Mouse (Mus musculus): ENCODE results near the gene Mapk8ip1.

The Mapk8ip1 gene

DNA sequence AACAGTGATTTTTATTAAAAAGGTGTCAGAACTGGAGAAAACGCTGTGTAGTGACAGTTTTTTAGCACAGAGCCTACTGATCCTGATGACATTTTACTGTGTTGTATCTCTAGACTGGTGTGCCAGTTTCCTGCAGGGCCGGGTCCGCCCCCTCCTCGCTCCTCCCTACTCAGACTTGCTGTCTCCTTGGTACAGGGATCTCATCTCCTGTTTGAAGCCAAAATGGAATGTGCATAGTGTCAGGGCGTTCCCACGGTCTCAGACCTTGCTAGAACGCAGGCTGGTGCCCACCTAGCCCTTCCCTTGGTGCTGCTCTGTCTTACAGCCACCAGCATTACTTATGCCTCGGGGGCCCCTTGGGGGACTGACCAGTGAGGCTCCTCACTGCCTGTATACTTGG, 39.3 kb downstream of the Mapk8ip1 start:
- Histone ChIP-seq H3K36me3 (ENCODE audit: control insufficient read depth, insufficient read depth, low read length, poor library complexity, severe bottlenecking) (peaks cover 18% of the 10 kb centered on the region), H3K27me3 (ENCODE audit: control insufficient read depth, insufficient read depth, low read length, poor library complexity, severe bottlenecking) (no peaks in the 10 kb centered on the region)
- no peak for DNase-seq (ENCODE audit: low read depth, low spot score)

DNA sequence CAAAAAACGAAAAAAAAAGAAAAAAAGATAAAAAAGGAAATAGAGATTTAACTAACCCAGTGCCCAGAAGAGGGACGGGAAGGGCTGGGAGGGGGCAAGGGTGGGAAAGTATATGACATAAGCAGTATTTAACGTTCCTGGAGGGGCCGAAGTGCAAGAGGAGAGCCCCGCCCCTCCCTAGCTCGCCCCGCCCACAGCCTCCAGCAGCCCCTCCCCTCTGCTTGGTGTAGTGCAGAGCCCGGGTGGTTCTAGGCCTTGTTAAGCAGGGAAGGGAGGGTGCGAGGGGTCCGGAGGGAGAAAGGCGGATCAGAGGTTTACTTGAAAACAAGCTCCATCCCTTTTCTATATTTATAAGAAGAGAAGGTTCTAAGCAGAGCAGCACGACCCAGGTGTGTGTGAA, 40.2 kb downstream of the Mapk8ip1 start:
- H3K36me3 ChIP-seq (ENCODE audit: control insufficient read depth, insufficient read depth, low read length, poor library complexity, severe bottlenecking), result peaks cover 18% of the 10 kb centered on the region
- DNase-seq (ENCODE audit: low read depth, low spot score), result no peak
- H3K27me3 ChIP-seq (ENCODE audit: control insufficient read depth, insufficient read depth, low read length, poor library complexity, severe bottlenecking), result no peaks in the 10 kb centered on the region

GRCm38 (mm10) chr2:92360186-92360823, 40.8 kb downstream of the Mapk8ip1 start:
- Histone ChIP-seq H3K27me3 (ENCODE audit: control insufficient read depth, insufficient read depth, low read length, poor library complexity, severe bottlenecking) (no peaks in the 10 kb centered on the region), H3K36me3 (ENCODE audit: control insufficient read depth, insufficient read depth, low read length, poor library complexity, severe bottlenecking) (peaks cover 21% of the 10 kb centered on the region)
- DNase-seq (ENCODE audit: low read depth, low spot score), result no peak

GRCm38 (mm10) chr2:92359301-92359700, 41.8 kb downstream of the Mapk8ip1 start:
- H3K36me3 ChIP-seq (ENCODE audit: control insufficient read depth, insufficient read depth, low read length, poor library complexity, severe bottlenecking), result peaks cover 21% of the 10 kb centered on the region
- H3K27me3 ChIP-seq (ENCODE audit: control insufficient read depth, insufficient read depth, low read length, poor library complexity, severe bottlenecking), result no peaks in the 10 kb centered on the region
- DNase-seq (ENCODE audit: low read depth, low spot score), result no peak

DNA sequence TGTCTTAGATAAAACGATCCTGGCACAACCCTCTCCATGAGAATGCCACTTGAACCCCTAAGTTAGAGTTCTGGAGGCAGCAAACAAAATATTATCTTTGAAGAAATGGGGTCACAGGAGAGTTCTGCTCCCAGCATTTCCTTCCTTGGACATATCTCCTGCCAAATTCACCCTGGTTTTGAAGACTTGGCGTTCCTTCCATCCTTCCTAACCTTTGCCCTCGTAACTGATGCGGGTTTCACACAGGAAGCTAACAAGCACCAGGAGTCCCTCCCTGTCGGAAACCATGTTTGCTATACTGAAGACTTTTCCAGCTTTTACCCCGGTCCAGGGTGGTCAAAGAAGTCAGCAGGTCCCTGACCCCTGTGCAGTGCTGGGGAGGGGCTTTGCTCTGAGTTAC, 46.8 kb downstream of the Mapk8ip1 start:
- peaks cover 22% of the 10 kb centered on the region for H3K36me3 ChIP-seq (ENCODE audit: control insufficient read depth, insufficient read depth, low read length, poor library complexity, severe bottlenecking)
- H3K27me3 ChIP-seq (ENCODE audit: control insufficient read depth, insufficient read depth, low read length, poor library complexity, severe bottlenecking), result no peaks in the 10 kb centered on the region
- DNase-seq (ENCODE audit: low read depth, low spot score), result no peak

DNA sequence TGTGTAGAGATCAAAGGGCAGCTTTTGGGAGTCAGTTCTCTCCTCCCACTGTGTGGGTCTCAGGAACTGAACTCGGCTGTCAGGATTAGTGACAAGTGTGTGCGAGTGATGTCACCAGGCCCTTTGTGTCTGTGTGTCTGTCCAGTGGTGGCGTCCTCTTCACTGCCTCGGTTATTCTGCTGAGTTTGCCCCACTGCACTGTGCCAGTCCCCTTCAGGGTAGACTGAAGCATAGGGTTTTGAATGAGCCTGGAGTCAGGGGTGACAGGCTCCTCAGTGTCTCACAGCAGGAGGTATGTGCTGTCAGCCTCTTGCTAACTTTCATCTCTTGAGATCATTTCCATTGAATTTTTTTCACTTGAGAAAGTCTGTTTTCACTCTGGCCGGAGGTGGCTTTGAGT, 47.7 kb downstream of the Mapk8ip1 start:
- no peak for DNase-seq (ENCODE audit: low read depth, low spot score)

DNA sequence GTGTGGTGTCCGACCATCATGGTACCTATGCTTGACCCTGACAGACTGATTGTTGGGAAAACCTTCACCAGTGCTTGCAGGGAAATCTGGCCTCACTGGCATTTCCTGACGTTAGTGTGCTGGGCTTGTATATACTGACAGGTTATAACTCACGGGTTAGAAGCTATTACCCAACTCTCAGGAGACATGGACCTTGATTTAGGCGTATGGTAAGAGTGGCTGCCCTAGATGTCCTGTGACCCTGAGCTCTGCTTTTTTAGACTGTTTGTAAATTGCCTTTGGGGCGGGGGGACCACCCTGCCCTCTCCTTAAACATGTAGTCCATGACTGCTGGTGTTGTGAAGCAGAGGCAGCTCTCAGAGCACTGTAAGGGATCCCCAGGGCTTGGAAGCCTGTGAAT, 50.4 kb downstream of the Mapk8ip1 start:
- DNase-seq (ENCODE audit: low read depth, low spot score), result no peak
- Histone ChIP-seq H3K36me3 (ENCODE audit: control insufficient read depth, insufficient read depth, low read length, poor library complexity, severe bottlenecking) (peaks cover 15% of the 10 kb centered on the region), H3K27me3 (ENCODE audit: control insufficient read depth, insufficient read depth, low read length, poor library complexity, severe bottlenecking) (no peaks in the 10 kb centered on the region)

More for the DNA sequence above, 47.7 kb downstream of the Mapk8ip1 start:
- H3K36me3 ChIP-seq (ENCODE audit: control insufficient read depth, insufficient read depth, low read length, poor library complexity, severe bottlenecking), result peaks cover 23% of the 10 kb centered on the region
- H3K27me3 ChIP-seq (ENCODE audit: control insufficient read depth, insufficient read depth, low read length, poor library complexity, severe bottlenecking), result no peaks in the 10 kb centered on the region

DNA sequence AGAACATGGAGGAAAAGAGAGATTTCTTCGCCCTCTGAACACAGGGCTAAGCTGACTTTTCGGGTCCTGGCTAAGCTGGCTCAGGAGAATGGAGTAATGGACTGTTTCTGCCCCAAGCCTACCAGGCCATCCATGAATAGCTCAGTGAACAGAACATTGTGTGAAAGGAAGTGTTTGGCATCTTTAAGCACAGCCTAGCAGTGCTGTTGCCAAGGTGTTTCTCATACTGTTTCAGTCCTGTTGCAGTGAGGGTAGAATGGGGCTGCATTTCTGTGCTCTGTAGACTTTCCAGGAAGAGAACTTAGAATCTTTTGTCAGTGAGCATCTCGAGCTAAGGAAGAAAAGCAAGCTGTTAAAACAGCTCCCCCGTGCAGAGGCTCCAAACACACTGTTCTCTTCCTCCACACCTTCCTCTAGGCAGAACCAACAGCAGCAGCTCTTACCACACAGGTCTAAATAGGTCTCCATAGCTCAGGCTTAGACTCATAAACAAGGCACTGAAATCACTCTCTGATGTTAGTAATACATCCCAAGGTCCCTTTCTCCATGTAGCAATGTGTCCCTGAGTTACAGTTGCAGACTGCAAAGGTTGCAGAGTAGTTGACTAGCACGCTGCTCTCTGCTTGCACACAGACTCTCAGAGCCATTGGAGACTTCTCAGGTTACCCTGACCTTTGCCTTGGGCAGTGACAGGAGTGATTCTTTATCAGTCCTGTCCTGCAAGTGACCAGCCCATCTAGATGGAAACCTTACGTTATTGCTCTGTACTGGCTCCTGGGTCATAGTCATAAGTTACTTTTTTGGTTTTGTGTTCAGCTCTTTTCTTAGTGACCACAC, 51.3 kb downstream of the Mapk8ip1 start:
- no peaks in the 10 kb centered on the region for H3K27me3 ChIP-seq (ENCODE audit: control insufficient read depth, insufficient read depth, low read length, poor library complexity, severe bottlenecking)
- peaks cover 14% of the 10 kb centered on the region for H3K36me3 ChIP-seq (ENCODE audit: control insufficient read depth, insufficient read depth, low read length, poor library complexity, severe bottlenecking)
- no peak for DNase-seq (ENCODE audit: low read depth, low spot score)

- no peak for DNase-seq (ENCODE audit: low read depth, low spot score)
- peaks cover 14% of the 10 kb centered on the region for H3K36me3 ChIP-seq (ENCODE audit: control insufficient read depth, insufficient read depth, low read length, poor library complexity, severe bottlenecking)
- H3K27me3 ChIP-seq (ENCODE audit: control insufficient read depth, insufficient read depth, low read length, poor library complexity, severe bottlenecking), result no peaks in the 10 kb centered on the region
These were observed 53.9 kb downstream of the Mapk8ip1 start for GRCm38 (mm10) chr2:92347191-92347590.

DNA sequence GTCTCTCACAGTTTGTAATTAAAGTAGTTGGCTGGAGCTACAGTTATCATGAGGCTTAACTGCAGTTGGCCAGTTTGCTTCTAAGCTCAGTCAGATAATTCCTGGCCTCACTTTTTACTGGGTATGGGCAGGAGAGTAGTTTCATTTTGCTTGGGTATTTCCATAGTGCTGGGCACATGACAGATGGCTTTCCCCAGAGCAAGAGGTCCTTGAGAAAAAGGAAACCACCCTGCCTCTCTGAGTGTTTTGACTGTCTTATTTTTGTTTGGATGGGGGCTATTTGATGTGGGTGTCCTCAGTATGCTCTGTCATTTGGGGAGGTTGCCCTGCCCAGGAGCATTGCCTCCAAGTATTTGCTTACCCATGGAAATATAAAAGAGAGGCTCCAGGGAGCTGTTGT, 58.6 kb downstream of the Mapk8ip1 start:
- no peak for DNase-seq (ENCODE audit: low read depth, low spot score)
- Histone ChIP-seq H3K27me3 (ENCODE audit: control insufficient read depth, insufficient read depth, low read length, poor library complexity, severe bottlenecking) (no peaks in the 10 kb centered on the region), H3K36me3 (ENCODE audit: control insufficient read depth, insufficient read depth, low read length, poor library complexity, severe bottlenecking) (peaks cover 9% of the 10 kb centered on the region)
